Mouse (Mus musculus) kidney, adult 8-10 months (tissue): Measurements from ENCODE around the gene Map2k6.

Source experiments
- DNase-seq, 2 experiments: peaks; one replicate each; pipeline ENCODE4 v3.0.0; 2022

The Map2k6 gene

DNA sequence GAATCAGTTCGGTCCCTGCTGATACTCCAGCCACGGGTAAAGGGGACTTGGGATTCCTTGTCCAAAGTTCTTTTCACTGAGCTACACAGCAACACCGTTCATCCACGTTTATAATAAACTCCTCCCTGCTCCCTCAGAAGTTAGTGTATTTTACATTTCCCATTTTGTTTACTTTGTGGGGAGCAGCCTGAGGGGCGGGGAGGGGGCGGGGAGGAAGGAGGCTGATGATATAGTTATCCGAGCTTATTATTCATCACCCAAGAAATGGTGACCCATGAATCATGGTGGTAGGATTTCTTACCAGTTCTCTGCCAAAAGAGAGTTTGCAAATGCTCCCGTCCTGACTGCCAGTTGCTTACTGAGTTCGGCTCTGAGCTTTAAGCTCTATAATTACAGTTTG is 6.7 kb downstream of the Map2k6 start:
- no peak for DNase-seq

DNA sequence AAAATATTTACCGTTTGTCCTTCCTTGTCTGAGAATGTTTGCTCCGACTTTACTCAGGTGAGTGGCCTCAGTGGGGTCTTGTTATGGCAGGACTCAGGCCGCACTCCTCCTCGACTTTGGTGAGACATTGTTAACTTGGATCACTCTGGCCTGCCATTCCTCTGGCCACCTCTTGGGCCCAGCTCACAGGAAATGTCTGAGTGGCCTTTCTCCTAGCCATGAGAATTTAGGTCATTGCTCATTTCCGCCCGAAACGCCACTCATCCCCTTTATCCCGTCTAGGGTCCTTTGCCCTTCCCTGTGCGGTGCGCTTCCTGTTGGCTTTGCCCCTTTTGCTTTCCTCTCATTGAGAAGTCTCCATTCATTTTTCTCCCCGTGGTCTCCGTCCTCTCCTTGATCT is 10.2 kb downstream of the Map2k6 start:
- no peak for DNase-seq

DNA sequence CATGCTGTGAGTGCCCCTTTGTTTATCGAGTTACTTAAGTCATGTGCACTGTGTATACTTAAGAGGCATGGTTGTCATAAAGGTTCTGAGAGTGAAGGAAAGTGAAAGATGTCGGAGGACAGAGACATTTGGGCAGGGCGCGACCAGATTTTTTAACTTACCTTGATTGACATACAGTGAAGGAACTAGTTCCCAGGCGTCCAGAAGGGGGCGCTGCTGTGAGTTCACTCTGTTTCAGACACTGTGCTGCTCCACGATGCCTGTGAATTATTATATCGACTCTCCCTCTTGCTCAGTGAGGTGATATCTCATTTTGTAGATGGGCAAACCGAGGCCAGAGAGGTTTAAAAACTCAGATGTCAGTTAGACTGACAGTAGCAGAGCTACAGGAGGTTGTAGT is 10.9 kb downstream of the Map2k6 start:
- DNase-seq: peak in 1 of 2 experiments; percentile 51

DNA sequence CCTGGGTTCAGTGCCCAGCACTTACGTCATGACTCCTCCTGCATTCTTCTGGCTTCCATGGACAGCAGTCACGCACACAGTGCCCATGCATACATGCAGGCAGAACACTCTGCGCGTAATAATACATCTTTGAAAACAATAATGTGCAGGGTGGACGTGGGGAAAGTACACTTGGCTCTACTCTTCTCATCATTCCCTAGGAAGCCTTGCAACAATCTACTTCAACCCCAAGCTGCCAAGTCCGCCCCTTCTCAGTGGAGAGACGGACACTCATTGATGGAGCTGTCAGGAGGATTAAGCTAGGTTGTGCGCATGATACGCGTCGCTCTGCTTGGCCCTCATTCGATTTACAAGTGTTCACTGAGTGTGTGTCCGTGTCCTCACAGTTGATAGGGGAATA is 12.7 kb downstream of the Map2k6 start:
- DNase-seq: no peak

DNA sequence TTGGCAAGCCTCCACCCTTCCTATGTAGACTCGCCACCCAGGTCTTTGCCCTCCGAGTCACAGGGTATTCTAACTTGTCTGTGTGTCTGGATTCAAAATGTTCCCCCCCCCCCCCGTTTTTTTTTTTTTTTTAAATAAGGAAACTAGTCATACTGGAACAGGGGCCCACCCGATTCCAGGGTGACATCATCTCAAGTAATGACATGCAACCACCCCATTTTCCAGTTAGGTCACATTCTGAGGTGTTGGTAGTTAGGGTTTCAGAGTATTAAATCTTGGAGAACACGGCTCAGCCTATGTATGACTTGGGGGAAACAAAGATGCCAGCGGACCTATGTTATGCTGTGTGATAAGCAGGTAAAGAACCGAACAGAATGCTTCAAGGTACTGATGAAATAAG is 15.3 kb downstream of the Map2k6 start:
- no peak for DNase-seq

DNA sequence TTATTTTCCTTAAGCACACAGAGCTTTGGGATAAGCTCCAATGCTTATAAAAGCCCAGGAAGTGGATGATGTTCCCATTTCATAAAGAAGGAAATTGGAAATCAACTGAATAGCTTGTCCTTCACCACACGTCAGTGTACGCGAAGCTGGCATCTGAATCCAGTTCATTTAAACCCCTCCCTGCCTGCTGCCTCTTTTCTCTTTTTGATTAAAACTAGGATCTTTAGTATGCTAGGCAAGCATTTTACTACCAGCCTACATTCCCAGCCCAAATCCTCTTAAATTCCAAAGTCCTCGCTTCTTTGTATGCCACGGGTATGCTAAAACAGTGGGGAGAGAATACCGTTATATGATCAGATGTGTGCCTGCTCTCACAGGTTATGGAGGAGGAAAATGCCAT is 17.8 kb downstream of the Map2k6 start:
- no peak for DNase-seq

DNA sequence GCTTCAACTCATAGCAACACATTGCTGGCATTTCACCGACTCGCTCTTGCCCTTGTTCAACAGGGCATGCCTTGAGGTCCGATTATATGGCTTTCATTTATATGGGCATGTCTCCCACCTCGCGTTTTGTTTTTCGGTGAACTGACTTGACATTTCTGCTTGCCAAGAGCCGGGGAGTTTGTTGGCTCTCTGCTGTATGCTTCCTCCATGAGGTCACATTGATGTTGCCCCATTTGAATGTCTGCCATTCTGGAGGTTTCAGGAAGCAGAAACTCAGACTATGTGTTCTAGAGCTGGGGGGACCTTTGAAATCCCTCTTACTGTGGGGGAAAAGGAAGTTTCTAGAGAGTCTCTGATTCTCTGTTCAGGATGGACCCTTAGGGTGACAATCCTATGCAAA is 21.5 kb downstream of the Map2k6 start:
- no peak for DNase-seq

DNA sequence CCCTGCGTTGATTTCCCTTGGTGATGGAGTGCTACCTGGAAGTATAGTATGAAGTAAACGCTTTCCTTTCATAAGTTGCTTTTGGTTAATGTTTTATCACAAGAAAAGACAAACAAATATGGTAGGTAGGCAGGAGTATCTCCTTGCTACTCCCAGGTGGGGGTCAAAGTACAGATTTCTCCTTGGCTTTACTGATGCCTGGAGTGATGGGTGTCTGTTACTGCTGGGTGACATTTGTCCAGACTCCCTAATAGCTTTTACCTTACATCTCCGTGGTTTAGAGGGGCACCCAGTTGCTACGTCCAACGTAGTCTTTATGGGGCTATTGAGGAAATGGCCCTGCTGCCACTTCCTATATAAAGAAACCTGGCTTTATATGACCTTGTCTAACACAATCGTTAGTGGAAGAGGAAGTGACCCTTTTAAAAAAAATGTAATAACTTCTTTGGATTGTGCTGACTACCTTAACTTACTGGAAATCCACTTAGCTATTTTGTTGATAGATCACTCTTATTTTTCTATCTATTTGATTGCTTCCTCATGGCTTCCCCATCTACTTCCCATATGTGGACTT is 27.7 kb downstream of the Map2k6 start:
- DNase-seq: no peak

DNA sequence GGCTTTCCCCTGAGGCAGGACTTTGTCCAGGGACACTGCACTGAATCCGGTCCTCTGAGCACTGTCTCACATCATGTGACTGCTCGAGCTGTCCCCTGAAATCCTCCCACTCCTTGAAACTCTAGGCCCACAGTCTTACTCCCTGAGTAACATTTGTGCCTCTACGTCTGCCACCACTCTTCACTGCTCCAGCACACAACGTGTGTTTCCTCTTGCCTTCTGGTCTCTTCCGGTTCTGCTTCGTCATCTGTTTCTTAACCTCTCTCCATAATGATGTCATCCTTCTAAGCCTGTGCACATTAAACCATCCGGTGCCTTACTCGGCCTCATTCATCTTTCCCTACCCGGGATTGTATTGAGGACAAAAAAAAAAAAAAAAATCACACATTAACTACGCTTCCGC is 28.2 kb downstream of the Map2k6 start:
- peak; percentile 37 for DNase-seq

DNA sequence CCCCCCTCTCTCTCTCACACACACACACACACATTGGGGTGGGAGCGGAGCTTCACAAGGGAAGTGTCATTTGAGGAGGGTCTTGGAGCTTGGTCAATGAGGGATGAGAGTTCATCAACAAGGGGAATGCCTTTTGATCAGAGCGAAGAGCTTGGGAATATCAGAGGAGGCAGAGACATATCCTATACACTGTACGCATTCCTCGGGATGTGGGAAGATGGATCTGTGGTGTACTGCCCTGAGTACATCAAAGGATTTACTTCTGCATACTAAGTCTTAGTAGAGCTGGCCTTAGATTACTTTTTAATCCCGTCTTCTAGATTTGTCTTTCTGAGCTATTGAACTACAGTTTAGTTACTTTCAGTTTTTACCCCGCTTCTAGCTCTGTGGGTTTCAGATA is 30.1 kb downstream of the Map2k6 start:
- no peak for DNase-seq

DNA sequence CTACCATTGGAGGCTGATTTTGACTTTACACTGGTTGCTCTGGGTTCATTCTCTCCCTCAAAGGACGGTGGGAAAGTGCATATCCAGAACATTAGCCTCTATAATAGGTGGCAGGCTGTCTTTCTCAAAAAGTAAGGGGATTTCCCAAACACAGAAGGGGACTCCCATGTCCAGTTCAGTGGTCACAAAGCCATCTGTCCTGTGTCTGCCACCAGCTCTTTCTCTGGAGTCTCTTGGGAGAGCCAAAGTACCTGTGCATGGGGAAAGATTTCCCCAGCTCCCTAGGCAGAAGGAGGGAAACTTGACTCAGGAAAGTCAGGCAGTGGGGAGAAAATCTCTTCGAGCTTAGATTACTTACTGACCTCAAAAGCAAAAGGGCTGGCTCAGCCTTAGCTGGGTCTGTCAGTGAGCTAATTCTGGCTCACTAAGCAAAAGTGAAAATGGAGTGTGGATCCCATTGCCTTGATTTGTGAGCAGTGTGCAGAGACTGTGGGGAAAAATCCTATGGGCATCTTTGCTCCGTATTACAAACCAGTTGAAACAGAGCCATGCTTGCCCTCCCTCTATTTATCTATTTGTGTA is 31.0 kb downstream of the Map2k6 start:
- no peak for DNase-seq

DNA sequence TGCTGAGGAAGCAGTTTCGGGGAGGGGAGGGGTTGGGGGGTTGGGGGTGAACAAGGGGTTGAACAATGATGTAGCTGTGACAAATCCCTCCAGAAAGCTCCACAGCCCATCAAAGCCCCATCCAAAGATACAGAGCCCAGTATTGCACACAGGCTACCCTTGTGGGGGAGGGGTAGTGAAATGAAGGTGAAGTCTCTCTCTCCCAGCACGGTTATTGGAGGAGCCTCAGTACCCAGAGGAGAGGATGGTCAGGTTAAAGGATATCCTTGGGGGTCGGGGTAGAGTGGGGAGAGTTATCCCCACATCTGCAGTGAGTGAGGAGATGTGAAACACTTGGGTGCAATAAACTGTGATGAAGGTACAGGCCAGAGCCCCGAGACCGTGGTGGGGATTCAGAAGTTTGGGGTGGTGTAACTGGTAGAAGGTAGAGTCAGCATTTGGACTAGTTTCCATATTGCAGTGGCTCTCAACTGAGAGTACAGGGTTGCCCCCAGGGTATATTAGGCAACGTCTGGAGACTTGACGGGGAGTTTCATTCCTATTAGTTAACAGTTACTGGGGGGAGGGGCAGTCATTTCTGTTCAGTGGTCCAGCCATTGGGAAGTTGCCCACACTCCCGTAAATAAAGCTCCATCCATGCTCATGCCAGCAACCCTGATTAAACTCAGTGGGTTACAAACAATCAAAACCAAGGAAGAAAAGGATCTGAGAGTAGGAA is 37.1 kb downstream of the Map2k6 start:
- DNase-seq: no peak

DNA sequence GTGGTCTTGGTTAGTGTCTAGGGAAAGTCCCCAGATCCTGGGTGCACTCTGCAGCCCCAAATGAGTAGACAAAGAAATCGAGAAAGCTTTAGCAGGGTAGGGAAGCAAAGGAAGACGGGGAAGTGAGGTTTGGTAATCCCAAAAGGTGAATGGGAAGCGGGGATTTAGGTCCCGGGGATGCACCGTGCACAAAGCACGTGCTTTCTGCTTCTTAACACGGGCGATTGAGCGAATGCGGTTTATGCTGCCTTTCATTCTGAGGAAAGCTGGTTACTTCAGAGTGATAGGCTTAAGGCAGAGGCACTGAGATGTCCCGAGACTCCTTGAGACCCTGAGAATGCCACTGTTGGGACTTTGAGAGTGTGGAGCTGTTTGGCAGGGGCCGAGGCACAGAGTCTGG is 38.1 kb downstream of the Map2k6 start:
- no peak for DNase-seq

DNA sequence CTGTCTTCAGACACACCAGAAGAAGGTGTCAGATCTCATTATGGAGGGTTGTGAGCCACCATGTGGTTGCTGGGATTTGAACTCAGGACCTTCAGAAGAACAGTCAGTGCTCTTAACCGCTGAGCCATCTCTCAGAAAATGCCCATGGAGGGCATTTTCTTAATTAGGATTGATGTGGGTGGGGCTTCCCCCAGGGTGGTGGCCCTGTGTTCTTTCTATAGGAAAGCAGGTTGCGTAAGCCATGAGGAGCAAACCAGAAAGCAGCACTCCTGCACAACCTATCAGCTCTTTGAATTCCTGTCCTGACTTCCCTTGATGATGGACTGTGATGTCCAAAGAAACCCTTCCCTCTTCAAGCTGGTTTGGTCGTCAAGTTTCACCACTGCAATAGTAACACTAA is 39.2 kb downstream of the Map2k6 start:
- no peak for DNase-seq

DNA sequence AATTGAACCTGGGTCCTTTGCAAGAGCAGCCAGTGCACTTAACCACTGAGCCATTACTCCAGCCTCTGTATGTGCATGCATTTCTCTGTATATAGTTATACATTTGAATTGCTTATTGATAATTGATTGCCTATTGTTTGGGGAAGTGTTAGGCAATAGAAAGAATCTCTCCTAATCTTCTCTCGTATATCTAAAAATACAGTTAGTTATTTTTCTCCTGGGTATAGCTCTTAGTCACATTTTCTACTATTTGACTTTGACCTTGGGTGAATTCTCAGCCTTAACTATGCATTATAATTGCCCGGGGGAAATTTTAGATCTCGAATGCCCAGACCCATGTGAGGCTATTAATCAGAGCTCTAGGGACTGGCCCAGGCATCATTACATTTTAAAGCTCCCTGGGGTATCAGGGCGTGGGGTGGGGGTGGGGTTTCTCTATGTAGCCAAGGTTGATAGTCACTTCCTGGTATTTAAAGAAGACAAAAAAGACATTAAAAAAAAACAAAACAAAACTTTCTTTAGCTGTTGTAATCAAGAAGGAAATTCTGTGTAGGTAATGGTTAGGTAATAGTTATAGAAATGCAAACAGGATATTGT is 39.9 kb downstream of the Map2k6 start:
- no peak for DNase-seq

DNA sequence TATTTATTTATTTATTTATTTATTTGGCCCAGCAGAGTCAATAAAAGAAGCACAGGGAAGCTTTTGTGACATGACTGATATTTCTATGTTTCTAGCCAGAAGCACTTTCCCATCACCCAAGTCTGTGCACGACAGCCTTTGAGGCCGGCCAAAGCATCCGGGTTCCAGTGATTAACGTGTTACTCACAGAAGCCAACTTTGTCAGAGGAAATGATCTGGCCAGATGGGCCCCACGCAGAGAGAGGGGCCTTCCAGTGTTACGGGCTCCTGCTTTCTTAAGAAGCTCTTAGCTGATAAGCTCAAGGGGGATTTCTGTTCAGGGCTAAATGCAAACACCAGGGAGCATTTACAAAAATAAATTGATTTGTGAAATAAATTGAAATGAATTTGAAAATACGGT is 40.4 kb downstream of the Map2k6 start:
- no peak for DNase-seq

DNA sequence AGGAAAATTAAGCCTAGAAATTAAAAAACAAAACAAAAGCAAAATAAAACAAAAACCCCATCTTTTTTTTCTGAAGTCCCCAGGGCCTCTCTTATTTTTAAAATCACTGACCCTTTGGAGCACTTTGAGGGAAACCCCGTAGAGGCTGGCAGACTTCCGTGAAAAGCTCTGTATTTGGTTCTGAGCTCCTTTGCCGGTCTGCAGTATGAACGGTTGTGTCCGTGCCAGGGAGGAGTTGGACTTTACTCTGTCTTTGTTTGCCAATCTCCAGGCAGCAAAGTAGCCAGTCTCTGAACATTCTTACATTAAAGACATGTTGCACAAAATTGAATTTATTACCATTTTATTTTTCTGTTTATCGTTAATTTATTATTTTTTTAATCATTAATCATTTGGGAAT is 45.7 kb downstream of the Map2k6 start:
- peak; percentile 70 to 81 for DNase-seq

DNA sequence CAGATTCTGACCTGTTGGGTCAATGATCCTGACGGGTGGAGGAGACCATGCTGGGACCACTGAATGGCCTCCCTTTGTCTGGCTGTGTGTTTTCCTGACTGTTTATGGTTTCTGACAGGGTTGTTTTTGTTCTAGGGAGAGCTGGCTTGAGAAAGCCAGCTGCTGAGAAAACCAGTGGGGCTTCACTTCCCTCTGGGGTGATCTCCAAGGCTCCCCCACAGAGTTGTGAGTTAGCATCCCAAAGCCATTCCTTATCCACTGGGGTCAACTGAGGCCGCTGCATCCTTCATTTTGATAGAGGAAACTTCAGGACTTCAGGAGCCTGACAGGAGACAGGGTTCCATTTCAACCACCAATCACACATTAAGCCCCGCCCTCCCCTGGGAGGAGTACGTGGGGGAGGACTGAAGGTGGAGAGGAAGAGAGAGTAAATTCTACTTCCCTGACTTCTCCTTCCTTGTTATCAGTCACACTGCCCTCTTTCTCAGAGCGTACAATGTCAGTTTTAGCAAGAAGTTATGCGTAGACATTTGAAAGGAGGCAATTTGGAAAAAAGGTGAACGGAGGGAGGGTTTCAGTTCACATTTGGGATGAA is 49.3 kb downstream of the Map2k6 start:
- peak; percentile 40 to 53 for DNase-seq

DNA sequence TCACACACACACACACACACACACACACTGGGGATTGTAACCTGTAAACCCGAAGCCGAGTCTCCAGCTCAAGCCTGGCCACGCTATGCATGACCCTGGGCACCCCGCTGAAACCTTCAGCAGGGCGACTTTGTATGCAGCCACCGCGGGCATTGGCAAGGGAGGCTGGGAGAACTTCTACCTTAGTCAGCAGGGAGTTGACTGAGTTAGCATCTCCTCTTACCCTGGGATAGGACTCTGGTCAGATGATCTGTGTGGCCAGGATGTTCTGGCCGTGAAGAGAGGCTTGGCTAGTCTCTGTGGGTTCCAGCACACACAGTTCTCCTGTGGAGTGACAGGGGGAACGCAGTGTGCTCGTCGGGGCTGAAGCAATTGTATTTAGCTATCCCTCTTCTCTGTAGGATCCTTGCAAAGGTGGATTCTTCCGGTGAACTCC is 49.8 kb downstream of the Map2k6 start:
- DNase-seq: peak; percentile 39 to 62

DNA sequence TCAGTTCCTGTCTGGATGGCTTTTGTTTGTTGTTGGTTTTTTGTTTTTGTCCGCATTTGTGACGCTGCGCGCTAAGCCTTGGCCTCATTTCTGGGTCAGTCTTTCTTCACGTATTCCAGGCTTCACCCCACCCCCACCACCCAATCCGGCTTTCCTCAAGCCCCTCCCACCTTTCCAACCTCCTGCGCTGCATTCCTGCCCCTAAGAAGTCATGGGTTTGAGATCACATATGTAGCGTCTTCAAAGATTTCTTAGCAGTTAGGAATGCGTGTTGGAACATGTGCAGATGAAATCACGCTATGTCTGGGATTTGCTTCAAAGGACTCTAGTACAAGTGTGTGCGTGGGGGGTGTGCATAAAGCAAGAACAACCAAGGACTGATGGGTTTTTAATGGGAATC is 50.3 kb downstream of the Map2k6 start:
- DNase-seq: no peak

DNA sequence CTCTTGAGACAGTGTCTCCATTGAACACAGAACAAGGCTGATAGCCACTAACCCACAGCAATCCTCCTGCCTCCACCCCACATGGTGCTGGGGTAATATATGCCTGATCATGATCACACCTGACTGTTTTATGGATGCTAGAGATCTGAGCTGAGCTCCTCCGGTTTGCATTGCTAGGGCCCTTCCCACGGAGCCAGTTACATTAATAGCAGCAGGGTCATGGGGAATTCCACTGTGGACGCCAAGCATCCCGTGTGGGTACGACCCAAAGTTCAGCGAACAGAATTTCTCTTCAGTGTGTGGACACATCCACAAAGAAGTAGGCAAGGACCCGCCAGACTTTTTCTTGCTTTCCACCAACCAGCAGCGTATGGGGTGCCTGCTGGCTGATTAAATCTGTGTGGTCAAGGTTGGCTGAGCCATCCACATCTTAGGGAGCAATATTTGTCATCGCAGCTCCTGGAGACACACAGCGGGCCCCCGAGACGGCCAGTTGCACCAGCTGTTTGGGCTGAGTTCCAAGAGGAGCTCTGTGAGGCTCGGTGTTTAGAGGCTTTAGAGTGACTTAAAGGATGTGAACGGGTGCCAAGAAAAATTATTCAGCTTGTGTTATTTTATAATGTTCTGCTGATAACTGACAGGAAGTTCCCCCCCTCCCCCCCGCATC is 51.3 kb downstream of the Map2k6 start:
- DNase-seq: no peak

DNA sequence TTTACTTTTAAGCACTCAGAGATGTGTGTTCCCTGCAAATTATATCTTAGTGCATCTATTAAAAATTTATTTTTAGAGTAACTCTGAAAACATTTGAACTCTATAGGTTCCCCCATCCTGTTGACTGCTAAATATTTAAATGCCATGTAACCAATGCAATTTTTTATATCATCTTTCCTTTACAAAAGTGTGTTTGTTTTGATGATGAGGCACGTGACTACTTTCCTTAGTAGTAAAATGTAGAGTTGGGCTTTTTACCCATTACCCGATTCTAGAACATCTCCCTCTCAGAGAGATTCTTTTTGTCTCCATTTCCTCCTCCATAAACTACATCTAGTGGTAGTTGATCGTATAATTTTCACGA is 51.8 kb downstream of the Map2k6 start:
- DNase-seq: no peak

DNA sequence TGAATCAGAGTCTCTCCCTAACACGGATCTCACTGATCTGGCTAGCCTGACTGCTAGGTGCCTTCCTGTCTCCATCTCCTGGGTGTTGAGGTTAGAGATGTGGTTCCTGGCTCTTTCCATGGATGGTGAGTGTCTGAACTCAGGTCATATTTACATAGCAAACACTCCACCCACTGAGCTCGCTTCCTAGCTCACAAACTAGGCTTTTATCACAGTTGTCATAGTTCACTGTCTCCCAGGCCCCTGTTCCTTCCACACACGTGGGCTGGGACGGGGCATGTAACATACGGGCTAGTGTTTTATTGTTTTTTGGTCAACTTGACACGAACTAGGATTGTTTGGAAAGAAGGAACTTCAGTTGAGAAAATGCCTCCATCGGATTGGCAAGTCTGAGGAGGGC is 52.7 kb downstream of the Map2k6 start:
- no peak for DNase-seq
